Mouse (Mus musculus) forebrain, embryonic 16.5 days (tissue): ENCODE measurements at regions not wholly inside any gene's neighbourhood (a gene's known extent, or its start where the extent isn't known, plus 50 kb on each side); places are given as distances from the start of the nearest gene placed in this dataset.
A peak's percentile ranks its signal among the peaks of the same experiment; 100 is the strongest.

Experiments used
- ATAC-seq: fragments of 200-750 bp; cut with Nextera tagmentation; 2 replicates; pipeline ENCODE4 v1.8.0; 2017; ENCODE audit warnings: mild to moderate bottlenecking, moderate library complexity
- H3K27ac ChIP-seq: fragments of 300-500 bp; sonication (generic); 2 replicates; pipeline ENCODE4 v1.5.1; 2014; ENCODE audit warnings: low read length, control low read depth
- H3K27me3 ChIP-seq: fragments of 300-500 bp; sonication (generic); replicated peaks from 2 replicates; pipeline ENCODE4 v1.6.1; 2014; ENCODE audit warnings: low read length; ENCODE audit not compliant: control insufficient read depth, insufficient read depth
- H3K36me3 ChIP-seq: fragments of 300-500 bp; sonication (generic); 2 replicates; pipeline ENCODE4 v1.6.1; 2014; ENCODE audit not compliant: control insufficient read depth, insufficient read depth
- H3K4me1 ChIP-seq: fragments of 300-500 bp; sonication (generic); replicated peaks from 2 replicates; pipeline ENCODE4 v1.6.1; 2014; ENCODE audit warnings: low read length; ENCODE audit not compliant: control insufficient read depth, insufficient read depth
- H3K4me2 ChIP-seq: fragments of 300-500 bp; sonication (generic); 2 replicates; pipeline ENCODE4 v1.6.1; 2014; ENCODE audit warnings: mild to moderate bottlenecking, low read length, control low read depth
- H3K4me3 ChIP-seq: fragments of 300-500 bp; sonication (generic); replicated peaks from 2 replicates; pipeline ENCODE4 v1.5.1; 2014; ENCODE audit warnings: mild to moderate bottlenecking, low read length, control low read depth
- H3K9ac ChIP-seq: fragments of 300-500 bp; sonication (generic); replicated peaks from 2 replicates; pipeline ENCODE4 v1.6.1; 2014; ENCODE audit warnings: low read depth, low read length, control low read depth
- H3K9me3 ChIP-seq: fragments of 300-500 bp; sonication (generic); 2 replicates; pipeline ENCODE4 v1.6.1; 2016; ENCODE audit warnings: low read length; ENCODE audit not compliant: control insufficient read depth
- WGBS: fragments of 180-500 bp; shearing (Covaris S2); extraction: QIAGEN DNeasy Blood & Tissue Kit; methylation state at CpG from one replicate; pipeline ENCODE4 v1.1.7; 2014; 5-methylcytosine and 5-hydroxymethylcytosine counted together

- no peak for ATAC-seq
- Histone ChIP-seq H3K27ac (no peak overlapping the region), H3K36me3 (no peaks in the 10 kb centered on the region), H3K4me3 (no peak overlapping the region), H3K9ac (no peak overlapping the region), H3K4me2 (no peak overlapping the region), H3K9me3 (no peaks in the 10 kb centered on the region), H3K27me3 (no peaks in the 10 kb centered on the region), H3K4me1 (no peaks in the 10 kb centered on the region)
- 95% methylated on average over 5 of the region's 5 CpGs for WGBS
Measured at GRCm38 (mm10) chrX:18563676-18564075, 102.5 kb upstream of the 4930578C19Rik start.

GRCm38 (mm10) chrX:18520246-18520980 lies 59.2 kb upstream of the 4930578C19Rik start:
- Histone ChIP-seq H3K4me3 (no peak overlapping the region), H3K27ac (no peak overlapping the region), H3K4me1 (no peaks in the 10 kb centered on the region), H3K9ac (no peak overlapping the region), H3K9me3 (peaks cover 2% of the 10 kb centered on the region; the same call in 1 of the 2 replicates), H3K4me2 (no peak overlapping the region), H3K27me3 (no peaks in the 10 kb centered on the region), H3K36me3 (no peaks in the 10 kb centered on the region)
- peak; percentile 23; the same call in 1 of the 2 replicates for ATAC-seq
- 78% methylated on average over 3 of the region's 3 CpGs for WGBS
